Mouse (Mus musculus) layer of hippocampus, postnatal 10 days (tissue): ENCODE measurements around the gene 4933403O08Rik. TPM values are rescaled to one million over a fixed set of nuclear protein-coding genes. Genes with fewer than 3 reads are reported as not detected.

Experiments
- DNase-seq, 2 experiments: peaks; one replicate each; pipeline ENCODE4 v3.0.0; 2021; ENCODE audit warnings: low spot score in 2 of 2
- long read RNA-seq: library from polyadenylated mRNA; stranded (forward); transcript quantifications from one replicate; pipeline ENCODE4 v2.0.0, GENCODE M21; 2023
- total RNA-seq, 2 experiments: library from RNA; stranded (reverse); gene quantifications; 2 replicates each; pipeline ENCODE4 v1.2.3; 2021

The 4933403O08Rik gene
- total RNA-seq, result not detected
- long read RNA-seq, result 0 reads

DNA sequence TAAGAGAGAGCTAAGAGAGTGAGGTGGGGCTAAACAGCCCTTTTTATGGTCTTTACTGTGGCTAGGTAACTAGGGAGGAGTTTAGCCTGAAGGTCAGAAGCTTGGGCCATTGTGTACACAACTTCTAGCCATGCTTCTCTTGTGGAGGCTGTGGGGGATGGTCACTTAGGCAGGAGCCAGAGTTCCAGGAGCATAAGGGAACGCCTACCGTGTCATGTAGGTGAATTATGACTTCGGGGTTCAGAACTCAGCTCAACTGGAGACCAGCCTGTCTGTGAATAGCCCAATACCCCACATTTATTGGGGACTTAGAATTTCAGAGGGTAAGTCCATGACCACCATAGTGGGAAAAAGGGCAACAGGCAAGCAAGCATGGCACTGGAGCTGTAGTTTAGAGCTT is at the start of gene 4933403O08Rik:
4933403O08Rik (plus strand) TSS at position 301 of the 400 bp plus-strand sequence.
- no peak for DNase-seq

DNA sequence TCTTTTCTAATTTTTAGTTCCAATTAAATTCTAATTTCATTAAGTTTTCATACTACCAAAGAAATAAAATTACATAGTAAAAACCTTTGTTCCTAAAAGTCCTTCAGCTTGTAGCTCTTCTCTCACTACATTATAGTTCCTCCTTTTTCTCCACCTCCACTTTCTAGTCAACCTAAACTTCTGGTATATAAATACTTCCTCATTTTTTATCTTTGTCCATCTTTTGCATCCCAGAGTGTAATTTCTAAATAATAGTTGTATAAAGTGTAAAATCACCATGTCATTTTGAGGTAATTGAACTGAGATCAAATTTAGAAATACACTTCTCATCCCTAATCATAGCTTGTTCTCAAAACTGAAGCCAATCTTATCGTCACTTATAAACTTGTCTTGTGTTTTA is 4.1 kb downstream of the 4933403O08Rik start:
- no peak for DNase-seq

GRCm38 (mm10) chrX:112255513-112255912 is 16.7 kb downstream of the 4933403O08Rik start:
- no peak for DNase-seq

DNA sequence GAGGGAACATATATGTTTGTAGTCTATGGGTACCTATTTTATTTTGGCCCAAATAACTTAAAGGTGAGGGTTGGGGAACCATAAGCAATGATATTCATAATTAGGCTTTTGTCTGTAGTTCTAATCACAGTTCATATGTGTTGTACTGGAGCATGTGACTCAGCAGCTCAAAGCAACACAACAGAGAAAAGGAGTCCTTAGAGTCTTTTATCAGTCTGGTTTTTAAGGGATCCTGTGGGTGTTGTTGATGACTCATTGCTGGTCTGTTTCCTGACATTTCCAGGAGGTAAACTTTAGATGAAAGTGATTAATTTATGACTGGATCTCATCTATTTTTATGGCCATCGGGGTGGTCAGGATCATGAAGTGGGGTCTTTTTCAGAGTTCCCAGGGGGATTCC is 34.7 kb downstream of the 4933403O08Rik start:
- no peak for DNase-seq

Other genes starting within 250 kb of the 4933403O08Rik start
- under 1 TPM in 1 of 2 experiments, not detected in 1; 0.13 TPM for gene Tex16, start 228.0 kb upstream of the 4933403O08Rik start, total RNA-seq
- 1 to 10 TPM; 5.4 to 6.8 TPM for gene Apool, start 72.3 kb downstream of the 4933403O08Rik start, total RNA-seq
- gene Satl1, start 167.7 kb downstream of the 4933403O08Rik start, total RNA-seq, result not detected